Mouse (Mus musculus) spleen, postnatal 14 days (tissue): ENCODE measurements around the gene Olfr944.

Experiments
- DNase-seq, 2 experiments: peaks; one replicate each; pipeline ENCODE4 v3.0.0; 2021 to 2022; ENCODE audit warnings: low spot score in 2 of 2

Olfr944 gene

GRCm38 (mm10) chr9:39201620-39202019 is at the start of gene Olfr944:
TSS of gene Olfr944 (plus strand) at chr9:39201920.
- DNase-seq, result no peak

DNA sequence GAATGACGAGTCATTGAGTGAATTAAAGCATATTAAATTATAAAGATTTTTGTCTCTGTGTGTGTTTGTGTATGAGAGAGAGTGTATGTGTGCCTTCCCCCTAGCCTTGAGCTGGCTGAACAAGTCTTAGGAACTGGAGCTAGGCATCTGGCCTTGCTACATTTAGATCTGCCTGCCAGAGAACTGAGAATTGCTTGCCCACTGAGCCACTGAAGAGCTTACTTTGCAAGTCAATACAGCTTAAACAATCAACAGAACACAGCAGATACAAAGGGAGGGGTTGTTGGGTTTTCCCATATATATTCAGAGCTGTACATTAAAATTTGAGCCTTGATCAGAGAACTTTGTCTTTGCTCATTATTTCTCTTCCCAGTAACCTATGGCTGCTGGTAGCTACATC is 49.3 kb upstream of the Olfr944 start:
- DNase-seq, result no peak

GRCm38 (mm10) chr9:39166004-39166403 is 35.7 kb upstream of the Olfr944 start, which contains the start of gene Olfr943:
TSS of gene Olfr943 (plus strand) at chr9:39166304.
- no peak for DNase-seq

DNA sequence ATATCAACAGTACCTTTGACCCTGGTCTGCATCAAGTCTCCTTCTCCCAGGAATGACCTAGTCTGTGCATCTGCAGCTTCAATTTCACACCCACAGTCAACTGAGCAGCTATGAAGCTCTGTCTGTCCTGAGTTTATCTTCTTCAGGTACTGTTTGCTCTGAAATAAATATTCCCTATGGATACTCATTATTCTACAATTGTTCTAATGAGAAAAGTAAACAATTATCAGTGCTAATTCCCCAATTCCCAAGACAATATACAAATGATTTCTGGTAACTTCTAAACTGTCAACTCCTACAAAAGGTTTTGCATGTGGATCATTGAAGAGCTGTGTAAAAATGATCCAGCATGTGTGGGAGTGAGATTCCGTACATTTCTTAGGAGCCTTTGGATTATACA is 48.2 kb downstream of the Olfr944 start, which contains the start of gene Olfr1537:
Gene Olfr1537, minus strand, starts transcription at position 101 of the 400 bp plus-strand sequence.
- no peak for DNase-seq
